9 mouse cellular contexts compared by ENCODE assay signal in genomic region chr5:64343972-64344700, GRCm38 (mm10).
DNase-seq lines count a peak whose midpoint lies in the region; ATAC-seq and TF ChIP-seq lines count a peak whose summit lies in the region.
"Had no signal": no experiment of that assay in that cellular context is flagged by ENCODE, and none has a peak within 500 bp of the region (broad histone marks: within the 10 kb centered on the region; RNA-seq: fewer than 3 reads in every experiment).

No protein-coding gene starts in this region.

- ATAC-seq in hindbrain, embryonic 14.5 days (ENCODE audit: low FRiP score), result no peak; the same call in 1 of the 2 replicates
- ATAC-seq in hindbrain, postnatal 0 days, result peak; percentile 56
- peak; percentile 27; the same call in 1 of the 2 replicates for ATAC-seq in liver, embryonic 15.5 days (ENCODE audit: insufficient read depth)
- no peak for ATAC-seq in CD4-positive, CD25-positive, alpha-beta regulatory T cell, adult 4 months

- H3K9ac ChIP-seq in hindbrain, embryonic 14.5 days, result no peak overlapping the region
- no peak overlapping the region for H3K9ac ChIP-seq in hindbrain, postnatal 0 days (replicated peaks; ENCODE audit: low read length)
- no peak overlapping the region for H3K9ac ChIP-seq in liver, embryonic 15.5 days

- peaks cover 26% of the 10 kb centered on the region for H3K36me3 ChIP-seq in hindbrain, embryonic 10.5 days
- no peaks in the 10 kb centered on the region for H3K36me3 ChIP-seq in hindbrain, embryonic 14.5 days (replicated peaks; ENCODE audit: control insufficient read depth, insufficient read depth)
- H3K36me3 ChIP-seq in hindbrain, postnatal 0 days (ENCODE audit: insufficient read depth, low read length), result no peaks in the 10 kb centered on the region
- no peaks in the 10 kb centered on the region for H3K36me3 ChIP-seq in liver, embryonic 15.5 days (replicated peaks)

- no peak for TF ChIP-seq POLR2A in cortical plate, adult 2 months (IDR thresholded peaks at IDR 0.05; ENCODE audit: extremely low read depth, insufficient read depth, low read length)

- H3K27me3 ChIP-seq in hindbrain, embryonic 10.5 days (ENCODE audit: insufficient read depth, poor library complexity, severe bottlenecking), result no peaks in the 10 kb centered on the region
- no peaks in the 10 kb centered on the region for H3K27me3 ChIP-seq in hindbrain, embryonic 14.5 days (ENCODE audit: control insufficient read depth, insufficient read depth, low read length)
- no peaks in the 10 kb centered on the region for H3K27me3 ChIP-seq in hindbrain, postnatal 0 days (ENCODE audit: insufficient read depth, low read length)
- no peaks in the 10 kb centered on the region for H3K27me3 ChIP-seq in liver, embryonic 15.5 days

- H3K27ac ChIP-seq in hindbrain, embryonic 10.5 days, result peak overlapping the region; percentile 81
- H3K27ac ChIP-seq in hindbrain, embryonic 14.5 days, result no peak overlapping the region
- H3K27ac ChIP-seq in cortical plate, adult 2 months (ENCODE audit: insufficient read depth, low read length), result no peak overlapping the region
- H3K27ac ChIP-seq in hindbrain, postnatal 0 days, result peak overlapping the region; percentile 42; the same call in 1 of the 2 replicates
- H3K27ac ChIP-seq in liver, embryonic 15.5 days (replicated peaks), result peak overlapping the region; percentile 67

- 49% methylated on average over 5 of the region's 5 CpGs for WGBS in hindbrain, embryonic 10.5 days
- 54% methylated on average over 5 of the region's 5 CpGs for WGBS in hindbrain, embryonic 14.5 days
- WGBS in hindbrain, postnatal 0 days, result 45% methylated on average over 5 of the region's 5 CpGs
- WGBS in liver, embryonic 15.5 days (ENCODE audit: insufficient replicate concordance), result 33% methylated on average over 5 of the region's 5 CpGs

- peaks cover 27% of the 10 kb centered on the region for H3K4me1 ChIP-seq in hindbrain, embryonic 10.5 days (replicated peaks)
- H3K4me1 ChIP-seq in hindbrain, embryonic 14.5 days (replicated peaks; ENCODE audit: control insufficient read depth, insufficient read depth, low read length), result peaks cover 12% of the 10 kb centered on the region
- H3K4me1 ChIP-seq in cortical plate, adult 2 months (ENCODE audit: control insufficient read depth, insufficient read depth, low read length), result no peaks in the 10 kb centered on the region
- H3K4me1 ChIP-seq in hindbrain, postnatal 0 days (ENCODE audit: insufficient read depth, low read length), result peaks cover 3% of the 10 kb centered on the region; the same call in 1 of the 2 replicates
- H3K4me1 ChIP-seq in liver, embryonic 15.5 days (replicated peaks), result peaks cover 22% of the 10 kb centered on the region

- no peak overlapping the region for H3K4me3 ChIP-seq in hindbrain, embryonic 10.5 days
- no peak overlapping the region for H3K4me3 ChIP-seq in hindbrain, embryonic 14.5 days (replicated peaks; ENCODE audit: low read length)
- H3K4me3 ChIP-seq in cortical plate, adult 2 months (ENCODE audit: insufficient read depth, low read length), result no peak overlapping the region
- no peak overlapping the region for H3K4me3 ChIP-seq in hindbrain, postnatal 0 days (ENCODE audit: low read length)
- H3K4me3 ChIP-seq in liver, embryonic 15.5 days (replicated peaks), result no peak overlapping the region
- H3K4me3 ChIP-seq: myocyte had no signal

- H3K9me3 ChIP-seq in hindbrain, embryonic 10.5 days, result no peaks in the 10 kb centered on the region
- no peaks in the 10 kb centered on the region for H3K9me3 ChIP-seq in hindbrain, embryonic 14.5 days (ENCODE audit: control insufficient read depth, low read length)
- H3K9me3 ChIP-seq in hindbrain, postnatal 0 days (ENCODE audit: low read length), result no peaks in the 10 kb centered on the region
- no peaks in the 10 kb centered on the region for H3K9me3 ChIP-seq in liver, embryonic 15.5 days (replicated peaks)

- H3K4me2 ChIP-seq in hindbrain, embryonic 14.5 days (replicated peaks), result no peak overlapping the region
- H3K4me2 ChIP-seq in hindbrain, postnatal 0 days (ENCODE audit: low read depth, low read length), result no peak overlapping the region
- H3K4me2 ChIP-seq in liver, embryonic 15.5 days, result no peak overlapping the region

- TF ChIP-seq CTCF in cortical plate, adult 2 months (IDR thresholded peaks at IDR 0.05; ENCODE audit: extremely low read depth, insufficient read depth, low read length), result 0 out of 2 replicates have a peak, but pooled peaks have one; percentile 25
- peak; percentile 41 for TF ChIP-seq CTCF in hindbrain, postnatal 0 days (IDR thresholded peaks at IDR 0.05; ENCODE audit: low read depth)

- no peak for DNase-seq in hindbrain, embryonic 10.5 days (ENCODE audit: low spot score)
- no peak for DNase-seq in hindbrain, embryonic 14.5 days (ENCODE audit: low spot score)
- peak; percentile 59 for DNase-seq in hindbrain, postnatal 0 days (ENCODE audit: low spot score)
- DNase-seq in retina, embryonic 14.5 days (ENCODE audit: low spot score), result peak; percentile 45
- no peak for DNase-seq in natural killer cell, adult 2 months (ENCODE audit: low spot score in 2 of 2)

Comparison
In these comparisons a context has a peak if more than half of its experiments do, and no peak if none do; other contexts are left out.
1. DNase-seq: peak in hindbrain, postnatal 0 days (single experiment) and retina, embryonic 14.5 days (single experiment); none in hindbrain, embryonic 10.5 days (single experiment), hindbrain, embryonic 14.5 days (single experiment) and natural killer cell, adult 2 months (0 of 2).
2. H3K27ac ChIP-seq: peak in hindbrain, embryonic 10.5 days (single experiment), hindbrain, postnatal 0 days (single experiment) and liver, embryonic 15.5 days (single experiment); none in hindbrain, embryonic 14.5 days (single experiment) and cortical plate, adult 2 months (single experiment).
3. ATAC-seq: peak in hindbrain, postnatal 0 days (single experiment) and liver, embryonic 15.5 days (single experiment); none in hindbrain, embryonic 14.5 days (single experiment) and CD4-positive, CD25-positive, alpha-beta regulatory T cell, adult 4 months (single experiment).